Mouse (Mus musculus) midbrain, embryonic 16.5 days (tissue): ENCODE measurements around the gene Zfp120. TPM values are rescaled to one million over a fixed set of nuclear protein-coding genes. Genes with fewer than 3 reads are reported as not detected.
"Not testable (repeated sequence)": the region's sequence is repeated elsewhere in the genome, so short reads cannot be mapped to it uniquely, and the experiment has no call there.

Source experiments
- ATAC-seq: fragments of 200-750 bp; cut with Nextera tagmentation; 2 replicates; pipeline ENCODE4 v1.8.0; 2017; ENCODE audit warnings: moderate TSS enrichment
- H3K27ac ChIP-seq: fragments of 300-500 bp; sonication (generic); 2 replicates; pipeline ENCODE4 v1.5.1; 2014; ENCODE audit warnings: mild to moderate bottlenecking, low read length, mixed read lengths
- H3K27me3 ChIP-seq: fragments of 300-500 bp; sonication (generic); 2 replicates; pipeline ENCODE4 v1.6.1; 2014; ENCODE audit warnings: low read depth, low read length, mixed read lengths; ENCODE audit not compliant: control insufficient read depth, insufficient read depth
- H3K36me3 ChIP-seq: fragments of 300-500 bp; sonication (generic); 2 replicates; pipeline ENCODE4 v1.6.1; 2014; ENCODE audit warnings: mild to moderate bottlenecking, low read length, moderate library complexity, mixed read lengths; ENCODE audit not compliant: control insufficient read depth, insufficient read depth
- H3K4me1 ChIP-seq: fragments of 300-500 bp; sonication (generic); 2 replicates; pipeline ENCODE4 v1.6.1; 2014; ENCODE audit warnings: mild to moderate bottlenecking, low read length, mixed read lengths; ENCODE audit not compliant: control insufficient read depth, insufficient read depth
- H3K4me2 ChIP-seq: fragments of 300-500 bp; sonication (generic); 2 replicates; pipeline ENCODE4 v1.6.1; 2014; ENCODE audit warnings: mild to moderate bottlenecking, low read length, mixed read lengths
- H3K4me3 ChIP-seq: fragments of 300-500 bp; sonication (generic); 2 replicates; pipeline ENCODE4 v1.5.1; 2014; ENCODE audit warnings: low read depth, mild to moderate bottlenecking, low read length, moderate library complexity, mixed read lengths
- H3K9ac ChIP-seq: fragments of 300-500 bp; sonication (generic); 2 replicates; pipeline ENCODE4 v1.6.1; 2014; ENCODE audit warnings: low read depth, low read length, mixed read lengths
- H3K9me3 ChIP-seq: fragments of 300-500 bp; sonication (generic); replicated peaks from 2 replicates; pipeline ENCODE4 v1.6.1; 2014; ENCODE audit warnings: mild to moderate bottlenecking, low read length, mixed read lengths; ENCODE audit not compliant: control insufficient read depth, poor library complexity, severe bottlenecking
- WGBS: fragments of 180-500 bp; shearing (Covaris S2); extraction: QIAGEN DNeasy Blood & Tissue Kit; methylation state at CpG from one replicate; pipeline ENCODE4 v1.1.7; 2014; 5-methylcytosine and 5-hydroxymethylcytosine counted together
- polyA plus RNA-seq: library from polyadenylated mRNA; unstranded; fragments of >200 nt; fragmentation: Nextera tagmentation; extraction: Ambion mirVana; gene quantifications from 2 replicates; pipeline ENCODE4 v1.2.1, GENCODE M21; 2015

Gene Zfp120
- 11.3 and 11.8 TPM in 2 replicates for polyA plus RNA-seq

- Histone ChIP-seq H3K9ac (peak within 1 kb of the TSS; percentile 73), H3K4me3 (peak within 1 kb of the TSS; percentile 78), H3K27ac (peak within 1 kb of the TSS; percentile 70), H3K27me3 (no peaks in the 10 kb centered on the region), H3K4me2 (peak within 1 kb of the TSS; percentile 66), H3K9me3 (peaks cover 3% of the 10 kb centered on the region; the same call in 1 of the 2 replicates), H3K36me3 (peaks cover 10% of the 10 kb centered on the region), H3K4me1 (peaks cover 6% of the 10 kb centered on the region; the same call in 1 of the 2 replicates)
- 0% methylated on average over 13 of the region's 13 CpGs for WGBS
- peak; percentile 100 for ATAC-seq
Observed at GRCm38 (mm10) chr2:150136435-150136897, at the start of gene Zfp120. Zfp120 (minus strand) TSS chr2:150136708.

GRCm38 (mm10) chr2:150181570-150181999 is 45.1 kb upstream of the Zfp120 start, which contains the start of gene Gm14139:
Gm14139 (plus strand) TSS chr2:150181755.
- WGBS, result 84% methylated on average over 7 of the region's 7 CpGs
- not testable (repeated sequence) for H3K36me3 ChIP-seq, H3K4me1 ChIP-seq, H3K4me3 ChIP-seq, H3K4me2 ChIP-seq, ATAC-seq, H3K27ac ChIP-seq, H3K9ac ChIP-seq, H3K27me3 ChIP-seq
- peaks cover 13% of the 10 kb centered on the region; the same call in 1 of the 2 replicates for H3K9me3 ChIP-seq

DNA sequence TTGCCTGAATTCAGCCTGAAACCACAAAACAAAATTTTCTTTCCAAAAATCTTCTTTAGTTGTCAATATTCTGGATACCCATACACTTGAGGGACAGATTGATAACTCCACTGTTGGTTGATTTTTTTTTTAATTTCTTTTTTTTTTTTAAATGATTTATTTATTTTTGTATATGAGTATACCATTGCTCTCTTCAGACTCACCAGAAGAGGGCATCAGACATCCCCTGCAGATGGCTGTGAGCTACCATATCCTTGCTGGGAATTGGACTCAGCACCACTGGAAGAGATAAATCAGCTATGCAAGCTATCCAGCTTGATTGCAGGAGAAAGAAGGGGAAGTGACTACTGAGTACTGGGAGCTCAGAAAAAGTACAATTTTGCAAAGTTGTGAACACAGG is 44.5 kb upstream of the Zfp120 start:
- H3K4me1 ChIP-seq, H3K4me3 ChIP-seq, ATAC-seq, H3K27me3 ChIP-seq, H3K27ac ChIP-seq, H3K9ac ChIP-seq, H3K36me3 ChIP-seq, H3K4me2 ChIP-seq: not testable (repeated sequence)
- H3K9me3 ChIP-seq, result peaks cover 13% of the 10 kb centered on the region; the same call in 1 of the 2 replicates

DNA sequence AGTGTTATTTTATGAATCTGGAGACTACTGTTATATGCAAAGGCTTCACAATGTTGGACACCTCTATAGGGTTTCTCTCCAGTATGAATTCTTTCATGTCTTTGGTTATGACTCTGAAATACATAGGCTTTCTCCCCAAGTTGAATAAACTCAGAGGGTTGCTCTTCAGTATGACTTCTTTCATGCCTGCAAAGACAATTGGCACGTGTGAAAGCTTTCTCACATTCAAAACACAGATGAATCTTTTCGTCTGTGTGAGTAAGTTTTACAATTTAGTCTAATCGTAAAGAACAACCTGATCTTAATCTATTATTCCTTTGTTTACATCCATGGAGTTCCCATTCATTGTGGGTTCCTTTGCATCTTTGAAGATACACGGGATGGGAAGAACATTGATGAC is 43.1 kb upstream of the Zfp120 start, which contains the start of gene Gm10770:
Gm10770 (minus strand) TSS at position 101 of the 400 bp plus-strand sequence.
- not testable (repeated sequence) for H3K4me1 ChIP-seq, ATAC-seq, H3K9ac ChIP-seq, H3K36me3 ChIP-seq, H3K4me2 ChIP-seq, H3K4me3 ChIP-seq, H3K27me3 ChIP-seq, H3K27ac ChIP-seq
- WGBS, result 77% methylated on average over 4 of the region's 4 CpGs
- peaks cover 13% of the 10 kb centered on the region; the same call in 1 of the 2 replicates for H3K9me3 ChIP-seq

GRCm38 (mm10) chr2:150173833-150174232 is 37.3 kb upstream of the Zfp120 start:
- no peaks in the 10 kb centered on the region for H3K4me1 ChIP-seq
- peaks cover 13% of the 10 kb centered on the region; the same call in 1 of the 2 replicates for H3K9me3 ChIP-seq
- H3K9ac ChIP-seq, result no peak overlapping the region
- H3K27ac ChIP-seq, result no peak overlapping the region
- no peak overlapping the region for H3K4me2 ChIP-seq
- no peaks in the 10 kb centered on the region for H3K27me3 ChIP-seq
- no peaks in the 10 kb centered on the region for H3K36me3 ChIP-seq
- no peak for ATAC-seq
- H3K4me3 ChIP-seq, result no peak overlapping the region

GRCm38 (mm10) chr2:150166703-150167102 is 30.2 kb upstream of the Zfp120 start:
- H3K36me3 ChIP-seq, result no peaks in the 10 kb centered on the region

DNA sequence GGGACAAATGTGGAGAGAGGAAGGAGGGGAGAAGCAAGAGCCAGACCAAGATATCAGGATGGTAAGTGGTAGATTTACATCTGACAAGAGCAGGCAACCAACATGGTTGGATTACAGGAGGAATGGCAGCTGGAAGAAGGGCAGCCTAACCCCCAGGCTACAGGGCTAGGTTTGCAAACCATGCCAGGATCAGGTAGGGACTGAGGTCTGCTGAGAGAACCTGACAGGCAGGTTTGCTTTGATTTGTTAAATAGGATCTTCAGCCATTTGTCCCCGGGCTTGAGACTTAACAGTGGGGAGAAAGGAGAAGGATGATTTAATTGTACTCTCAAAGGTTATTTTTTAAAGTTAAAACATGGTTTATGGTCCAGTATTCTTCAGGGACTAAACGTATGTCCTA is 3.7 kb downstream of the Zfp120 start:
- 84% methylated on average over 2 of the region's 2 CpGs for WGBS
- no peak for ATAC-seq
- Histone ChIP-seq H3K9me3 (peaks cover 17% of the 10 kb centered on the region), H3K36me3 (peaks cover 21% of the 10 kb centered on the region), H3K27ac (no peak overlapping the region), H3K4me3 (no peak overlapping the region), H3K9ac (no peak overlapping the region), H3K4me2 (no peak overlapping the region), H3K4me1 (peaks cover 6% of the 10 kb centered on the region; the same call in 1 of the 2 replicates), H3K27me3 (no peaks in the 10 kb centered on the region)

More at GRCm38 (mm10) chr2:150166703-150167102, 30.2 kb upstream of the Zfp120 start:
- H3K4me3 ChIP-seq, result no peak overlapping the region
- H3K27me3 ChIP-seq, result no peaks in the 10 kb centered on the region
- no peak for ATAC-seq
- no peak overlapping the region for H3K4me2 ChIP-seq
- no peaks in the 10 kb centered on the region for H3K4me1 ChIP-seq
- H3K9ac ChIP-seq, result no peak overlapping the region
- no peaks in the 10 kb centered on the region for H3K9me3 ChIP-seq
- no peak overlapping the region for H3K27ac ChIP-seq

GRCm38 (mm10) chr2:150132002-150132401 is 4.5 kb downstream of the Zfp120 start:
- not testable (repeated sequence) for ATAC-seq, H3K4me1 ChIP-seq, H3K27me3 ChIP-seq, H3K9ac ChIP-seq, H3K27ac ChIP-seq, H3K4me2 ChIP-seq, H3K4me3 ChIP-seq
- WGBS, result 95% methylated on average over 1 of the region's 1 CpGs
- peaks cover 21% of the 10 kb centered on the region for H3K36me3 ChIP-seq
- peaks cover 17% of the 10 kb centered on the region for H3K9me3 ChIP-seq

- Histone ChIP-seq H3K27ac (no peak overlapping the region), H3K4me2 (no peak overlapping the region), H3K9ac (no peak overlapping the region), H3K27me3 (no peaks in the 10 kb centered on the region), H3K36me3 (peaks cover 28% of the 10 kb centered on the region), H3K4me1 (no peaks in the 10 kb centered on the region), H3K4me3 (no peak overlapping the region), H3K9me3 (peaks cover 21% of the 10 kb centered on the region)
- WGBS, result 91% methylated on average over 10 of the region's 10 CpGs
- ATAC-seq, result no peak
Observed at GRCm38 (mm10) chr2:150111247-150111912, 25.1 kb downstream of the Zfp120 start.
